Mouse (Mus musculus) kidney, adult 2 months (tissue): ENCODE data around the gene Gm9970.

ENCODE experiments used
- CTCF ChIP-seq: fragments of 200-500 bp; conservative IDR thresholded peaks from 2 replicates; pipeline ENCODE4 v1.5.1; 2011; ENCODE audit warnings: low read depth, mild to moderate bottlenecking, control low read depth, low read length, moderate library complexity, mixed read lengths; ENCODE audit not compliant: insufficient read depth, insufficient read length
- POLR2A ChIP-seq: fragments of 200-500 bp; IDR thresholded peaks from one replicate; pipeline ENCODE4 v1.6.1; 2011; ENCODE audit warnings: low read depth, low read length, control low read depth

DNA sequence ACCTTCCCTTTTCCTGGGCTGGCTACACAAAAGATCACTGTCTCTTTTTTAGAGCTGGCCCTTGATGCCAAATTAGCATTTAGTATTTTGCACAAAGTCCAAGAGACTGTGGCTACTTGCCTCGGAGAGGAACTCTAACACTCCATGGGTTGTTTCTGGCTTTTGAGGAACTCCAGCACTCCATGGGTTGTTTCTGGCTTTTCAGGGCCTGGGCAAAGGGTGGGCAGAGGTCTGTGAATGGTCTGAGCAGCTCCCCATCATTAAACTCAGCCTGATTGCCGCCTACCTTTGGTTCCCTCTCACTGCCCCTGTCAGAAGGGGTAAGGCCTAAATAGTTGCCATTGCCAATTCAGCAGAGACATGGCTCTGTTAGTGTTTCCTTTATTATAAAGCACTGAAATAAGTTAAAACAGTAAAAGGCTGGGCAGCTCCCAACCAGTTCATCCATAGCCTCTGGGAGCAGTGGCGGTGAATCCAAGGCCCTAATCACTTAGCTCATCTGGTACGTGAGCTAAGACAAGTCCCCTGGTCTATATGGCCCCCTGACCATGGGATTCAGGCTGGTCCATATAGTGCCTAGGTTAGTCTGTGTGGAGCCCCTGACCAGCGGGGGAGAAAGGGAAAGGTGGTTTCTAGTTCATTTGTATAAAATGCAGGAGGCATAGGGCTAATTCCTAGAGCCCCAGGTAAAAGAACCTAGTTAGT, 42.3 kb downstream of the Gm9970 start:
- TF ChIP-seq CTCF: no peak
- TF ChIP-seq POLR2A: no peak
